Mouse (Mus musculus): ENCODE measurements around the gene Med20. TPM values are rescaled to one million over a fixed set of nuclear protein-coding genes. Genes with fewer than 3 reads are reported as not detected.
"Not testable (repeated sequence)": the region's sequence is repeated elsewhere in the genome, so short reads cannot be mapped to it uniquely, and the experiment has no call there.

Med20 gene
- total RNA-seq, 2 experiments from 2014 or later: 12.9 to 14.9 TPM

DNA sequence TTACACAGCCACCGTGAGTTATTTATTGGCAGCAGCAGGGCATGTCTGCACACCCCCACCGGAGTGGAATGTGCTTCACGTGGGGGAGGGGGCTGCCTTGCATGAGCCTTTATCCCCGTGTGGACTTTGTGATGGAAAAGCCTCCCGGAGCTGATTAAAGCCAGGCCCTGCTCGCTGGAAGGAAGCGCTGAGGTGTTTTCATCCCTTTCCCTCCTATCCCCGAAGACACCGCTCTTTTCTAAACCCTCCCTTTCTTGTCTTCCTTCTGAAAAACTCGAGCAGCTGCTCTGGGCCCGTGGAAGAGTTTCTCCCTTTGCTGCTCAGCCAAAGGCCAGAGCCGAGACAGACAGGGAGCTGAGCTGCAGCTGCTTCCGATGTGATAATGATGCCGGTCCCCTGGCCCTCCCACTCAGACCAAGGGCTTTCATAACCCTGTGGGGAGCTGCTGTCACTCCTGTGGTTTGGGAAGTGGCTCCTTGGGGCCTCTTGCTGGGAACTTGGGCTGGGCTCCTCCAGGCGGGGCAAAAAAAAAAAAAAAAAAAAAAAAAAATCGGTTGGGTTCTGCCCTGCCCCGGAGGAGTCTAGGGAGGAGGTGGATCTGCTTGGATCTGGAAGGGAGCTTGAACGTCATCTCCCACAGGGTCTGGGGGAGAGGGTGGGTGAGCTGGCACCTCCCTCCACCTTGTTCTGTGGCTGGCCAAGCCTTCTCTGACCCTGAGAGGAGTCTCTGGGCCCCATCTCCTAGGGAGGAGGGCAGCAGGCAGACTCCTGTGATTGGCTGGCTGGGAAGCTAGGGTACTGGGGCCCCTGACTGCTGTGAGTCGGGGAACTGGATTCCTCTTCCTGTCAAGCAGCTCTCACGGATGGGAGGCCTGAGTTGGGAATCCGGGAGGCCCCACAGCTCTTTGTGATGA lies 15.9 kb upstream of the Med20 start:
- intact Hi-C loops (cut with DNase I): loop anchor here (5.0 kb wide), 1 partner anchor 83 kb away; no protein-coding TSS in a partner anchor
- DNase-seq: peak; percentile 41

DNA sequence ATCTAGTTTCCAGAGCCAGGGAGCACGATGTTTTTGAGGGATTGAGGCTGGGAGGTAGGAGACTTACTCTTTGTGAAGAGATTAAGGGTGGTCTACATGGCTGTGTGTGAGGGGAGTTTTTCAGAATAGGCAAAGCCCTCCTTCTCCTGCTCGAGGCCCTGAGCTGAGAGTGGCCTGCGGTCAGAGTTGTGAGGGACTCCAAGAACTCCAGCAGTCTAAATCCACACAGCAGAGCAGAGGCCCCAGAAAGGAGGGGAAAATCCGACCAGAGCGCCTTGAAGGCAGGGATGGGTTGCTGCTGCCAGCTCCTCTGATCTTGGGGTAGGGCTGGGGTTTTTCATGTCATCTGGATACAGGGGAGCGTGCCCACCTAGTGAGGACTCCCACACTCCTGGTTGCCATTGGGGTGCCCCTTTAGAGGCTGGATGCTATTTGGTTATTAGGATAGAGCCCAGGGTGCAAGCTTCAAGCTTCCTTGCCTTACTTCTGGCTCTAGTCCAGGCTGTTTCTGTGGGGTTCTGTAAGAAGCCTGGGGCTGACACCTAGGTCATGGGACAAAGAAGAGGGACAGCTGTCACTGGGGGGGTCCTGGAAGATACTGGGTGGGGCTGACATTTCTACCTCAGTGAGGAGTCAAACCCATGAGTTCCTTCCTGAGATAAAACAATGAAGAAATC lies 15.1 kb upstream of the Med20 start:
- intact Hi-C loops (cut with DNase I): loop anchor here (5.0 kb wide), 1 partner anchor 84 kb away; no protein-coding TSS in a partner anchor
- DNase-seq: no peak

DNA sequence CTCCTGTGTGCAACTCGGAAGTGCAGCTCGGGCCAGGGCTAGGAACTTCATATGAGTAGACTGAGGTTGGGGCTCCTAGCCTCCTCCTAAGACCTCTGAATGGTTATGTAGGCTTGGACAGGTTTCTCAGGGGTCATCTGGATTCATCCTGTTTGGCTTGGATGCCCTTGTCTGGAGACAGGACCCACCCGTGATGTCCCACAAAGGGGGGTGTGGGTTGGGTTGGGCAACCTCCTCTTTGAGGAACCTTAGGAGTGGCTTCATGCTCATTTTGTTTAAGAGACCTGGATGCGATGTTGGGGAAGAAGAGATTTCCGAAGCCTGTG lies 14.6 kb upstream of the Med20 start:
- no peak for DNase-seq
- intact Hi-C loops (cut with DNase I): loop anchor here (5.0 kb wide), 1 partner anchor 85 kb away; no protein-coding TSS in a partner anchor

DNA sequence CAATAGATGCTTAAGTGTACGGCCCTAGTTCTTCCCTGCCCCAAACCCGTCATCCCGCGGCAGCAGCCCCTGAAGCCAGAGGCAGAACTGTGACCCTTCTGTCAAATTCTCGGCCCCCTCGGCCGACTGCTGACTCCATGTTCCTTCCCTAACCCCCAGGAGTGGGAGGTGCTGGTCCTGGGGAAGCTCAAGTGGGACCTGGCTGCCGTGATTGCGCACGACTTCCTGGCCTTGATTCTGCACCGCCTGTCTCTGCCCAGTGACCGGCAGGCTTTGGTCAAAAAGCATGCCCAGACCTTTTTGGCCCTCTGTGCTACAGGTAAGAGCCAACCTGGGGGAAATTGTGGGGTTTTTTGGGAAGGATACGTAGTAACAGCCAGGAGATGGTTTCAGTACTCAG lies 14.1 kb upstream of the Med20 start:
- intact Hi-C loops (cut with DNase I): loop anchor here (5.0 kb wide), 1 partner anchor 85 kb away; no protein-coding TSS in a partner anchor
- no peak for DNase-seq

DNA sequence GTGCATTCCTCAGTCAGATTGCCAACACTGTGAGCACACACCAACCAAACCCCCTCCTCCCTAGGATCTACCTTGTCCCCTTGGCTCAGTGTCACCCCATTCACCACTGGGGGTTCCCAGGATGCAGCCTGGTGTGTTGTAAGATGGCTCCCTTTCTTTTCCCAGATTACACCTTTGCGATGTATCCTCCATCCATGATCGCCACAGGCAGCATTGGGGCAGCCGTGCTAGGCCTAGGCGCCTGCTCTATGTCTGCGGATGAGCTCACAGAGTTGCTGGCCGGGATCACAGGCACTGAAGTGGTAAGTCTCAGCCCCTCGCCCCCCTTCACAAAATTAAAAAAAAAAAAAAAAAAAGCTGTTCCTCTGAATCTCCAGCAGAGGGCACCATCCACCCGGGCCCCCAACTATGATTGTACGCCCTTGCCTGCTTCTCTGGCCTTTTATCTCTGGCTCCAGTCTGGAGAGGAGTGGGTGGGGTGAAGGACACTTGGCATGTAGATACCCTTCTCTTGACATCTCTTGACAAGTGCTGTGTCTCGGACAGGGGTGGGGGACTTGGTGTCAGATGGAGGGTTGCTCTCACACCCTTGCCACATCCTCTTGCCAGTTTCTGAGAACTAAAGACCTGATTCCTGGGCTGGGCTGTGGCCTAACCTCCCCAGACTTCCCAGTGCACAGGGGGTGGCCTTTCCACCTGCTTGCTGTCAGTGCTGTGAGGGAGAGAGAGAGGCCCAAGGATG lies 13.4 kb upstream of the Med20 start:
- DNase-seq: no peak
- intact Hi-C loops (cut with DNase I): loop anchor here (5.0 kb wide), 1 partner anchor 86 kb away; no protein-coding TSS in a partner anchor

DNA sequence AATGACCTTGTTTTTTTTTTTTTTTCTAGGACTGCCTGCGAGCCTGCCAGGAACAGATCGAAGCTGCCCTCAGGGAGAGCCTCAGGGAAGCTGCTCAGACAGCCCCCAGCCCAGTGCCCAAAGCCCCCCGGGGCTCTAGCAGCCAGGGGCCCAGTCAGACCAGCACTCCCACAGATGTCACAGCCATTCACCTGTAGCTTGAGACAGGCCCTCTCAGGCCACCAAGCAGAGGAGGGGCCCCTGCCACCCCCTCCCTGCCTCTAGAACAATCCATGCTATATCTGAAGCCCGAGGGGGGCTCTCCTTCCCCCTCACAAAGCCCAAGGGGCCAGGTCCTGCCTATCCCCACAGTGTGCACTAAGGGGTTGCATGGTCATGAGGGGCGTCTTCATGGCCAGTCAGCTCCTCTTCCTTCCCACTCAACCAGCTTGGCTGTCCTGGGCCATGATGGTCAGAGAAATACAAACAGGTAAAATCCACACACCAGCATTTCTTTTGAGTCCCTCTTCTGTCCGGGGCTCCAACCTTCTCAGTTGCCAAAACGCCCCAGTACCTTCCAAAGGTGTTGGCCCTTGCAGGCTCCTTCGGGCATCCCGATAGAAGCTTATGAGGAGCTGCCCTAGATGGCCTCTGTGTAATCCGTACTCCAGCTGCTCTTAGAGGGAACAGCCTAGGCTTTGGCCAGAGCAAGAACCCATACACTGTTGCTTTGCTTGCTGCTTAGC lies 12.6 kb upstream of the Med20 start:
- intact Hi-C loops (cut with DNase I): loop anchor here (5.0 kb wide), 1 partner anchor 86 kb away; no protein-coding TSS in a partner anchor
- not testable (repeated sequence) for DNase-seq

DNA sequence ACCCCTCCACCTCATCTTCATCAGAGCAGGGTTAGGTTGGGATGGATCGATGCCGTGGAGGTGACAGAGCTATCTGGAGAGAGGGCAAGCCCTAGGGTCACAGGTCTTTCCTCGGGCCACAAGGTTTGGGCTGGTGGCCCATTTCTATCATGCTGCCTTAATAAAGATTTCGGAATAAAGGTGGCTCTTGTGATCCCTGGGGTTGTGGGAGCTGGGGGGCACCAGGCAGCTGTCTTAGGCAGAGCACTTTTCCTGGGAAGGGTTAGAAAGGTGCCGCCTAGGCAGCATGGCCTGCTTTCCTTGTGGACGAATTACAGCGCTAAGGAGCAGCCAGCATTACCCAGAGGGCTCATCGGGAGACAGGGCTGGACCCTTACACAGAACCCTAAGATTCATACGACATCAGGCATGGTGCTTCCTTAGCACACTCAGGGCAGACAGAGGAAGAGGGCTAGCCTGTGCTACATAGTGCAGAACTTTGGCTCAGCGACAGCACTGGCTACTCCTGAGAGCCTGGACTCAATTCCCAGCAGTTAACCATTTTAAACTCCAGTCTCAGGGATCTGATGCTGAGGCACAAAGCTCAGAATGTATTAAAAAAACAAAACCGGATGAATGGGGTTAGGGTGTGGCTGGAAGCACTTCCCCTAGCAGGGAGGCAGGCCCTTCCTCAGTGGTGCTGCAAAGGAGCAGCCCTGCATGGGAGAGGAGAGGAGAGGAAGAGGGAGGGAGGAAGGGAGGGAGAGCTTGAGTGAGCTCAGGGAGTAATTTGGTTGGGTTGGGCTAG lies 11.7 kb upstream of the Med20 start:
- intact Hi-C loops (cut with DNase I): loop anchor here (5.0 kb wide), 1 partner anchor 87 kb away; no protein-coding TSS in a partner anchor
- no peak for DNase-seq

DNA sequence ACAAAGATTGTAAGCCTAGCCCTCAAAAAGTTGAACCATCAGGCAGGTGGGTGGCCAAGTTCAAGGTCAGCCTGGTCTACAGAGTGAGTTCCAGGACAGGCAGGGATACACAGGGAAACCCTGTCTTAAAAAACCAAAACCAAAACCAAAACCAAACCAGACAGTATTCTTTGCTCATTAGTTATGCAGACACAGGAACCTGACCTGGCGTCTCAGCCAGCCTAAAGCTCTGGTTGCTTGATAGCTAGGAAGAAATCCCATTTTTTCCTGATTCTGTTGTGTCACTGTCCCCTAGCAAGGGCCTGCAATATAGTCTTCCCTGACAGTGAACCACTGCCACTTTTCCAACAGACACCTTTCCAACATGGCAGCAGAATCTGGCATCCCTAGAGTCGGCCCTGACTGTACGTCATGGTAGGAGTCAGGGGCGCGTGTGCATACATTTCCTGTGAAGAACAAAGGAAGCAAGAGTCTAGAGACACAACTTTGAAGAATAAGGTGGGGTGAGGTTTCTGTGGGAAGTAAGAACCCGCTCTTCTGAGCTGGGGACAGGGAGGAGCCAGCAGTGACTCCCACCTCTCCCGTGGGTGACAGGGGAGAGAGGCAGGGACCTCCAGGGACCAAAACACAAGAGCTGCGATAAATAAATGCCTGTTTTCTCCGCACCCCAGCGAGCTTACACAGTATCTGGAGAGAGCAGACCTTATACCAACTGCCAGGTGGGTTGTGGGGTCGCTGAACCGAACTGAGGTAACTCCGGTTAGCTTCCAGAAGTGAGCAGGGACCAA lies 10.6 kb upstream of the Med20 start:
- intact Hi-C loops (cut with DNase I): no loop called here
- DNase-seq: no peak

DNA sequence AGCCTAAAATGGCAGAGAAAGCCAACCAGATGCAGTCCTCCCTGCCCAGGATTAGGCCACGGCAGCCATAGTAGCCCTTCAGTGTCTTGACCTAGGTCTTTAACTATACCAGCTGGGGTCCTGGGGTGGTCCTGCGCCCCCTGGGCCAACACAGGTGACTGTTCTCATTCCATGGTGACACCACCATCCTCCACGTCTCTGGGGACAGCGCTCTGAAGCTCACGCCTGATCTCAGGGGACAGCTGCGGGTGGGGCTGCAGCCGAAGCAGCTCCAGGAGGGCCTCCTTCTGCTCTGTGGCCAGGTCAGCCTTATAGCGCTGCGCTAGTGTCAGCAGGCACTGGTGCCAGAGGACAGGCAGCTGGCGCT lies 10.0 kb upstream of the Med20 start:
- intact Hi-C loops (cut with DNase I): no loop called here
- no peak for DNase-seq

DNA sequence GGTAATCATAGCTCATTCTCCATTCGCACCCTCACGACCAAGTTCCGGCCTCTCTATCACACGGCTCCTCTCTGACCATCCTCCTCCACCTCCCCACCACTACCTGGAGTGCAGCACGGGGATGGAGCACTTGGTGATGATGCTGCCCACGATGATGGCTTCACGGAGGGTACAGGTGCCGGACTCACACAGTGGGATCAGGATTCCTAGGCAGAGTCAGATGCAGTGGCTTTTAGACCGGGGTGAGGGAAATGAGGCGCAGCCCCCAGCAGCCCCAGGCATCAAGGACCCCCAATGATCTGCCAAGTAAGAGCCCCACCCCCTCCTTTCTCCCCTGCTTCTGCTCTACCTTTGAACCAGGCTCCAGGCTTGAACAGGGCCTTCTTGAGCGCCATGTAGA lies 9.1 kb upstream of the Med20 start:
- no peak for DNase-seq
- intact Hi-C loops (cut with DNase I): no loop called here

DNA sequence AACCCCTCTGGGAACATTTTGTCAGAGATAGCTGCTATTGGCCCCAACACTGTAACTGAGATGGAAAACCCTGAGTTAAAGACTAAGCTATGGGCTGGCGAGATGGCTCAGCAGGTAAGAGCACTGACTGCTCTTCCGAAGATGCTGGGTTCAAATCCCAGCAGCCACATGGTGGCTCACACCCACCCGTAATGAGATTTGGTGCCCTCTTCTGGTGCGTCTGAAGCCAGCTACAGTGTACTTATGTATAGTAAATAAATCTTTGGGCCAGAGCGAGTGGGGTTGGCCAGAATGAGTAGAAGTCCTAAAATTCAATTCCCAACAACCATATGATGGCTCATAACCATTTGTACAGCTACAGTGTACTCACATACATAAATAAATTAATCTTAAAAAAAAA lies 5.2 kb upstream of the Med20 start:
- DNase-seq: no peak
- intact Hi-C loops (cut with DNase I): no loop called here

DNA sequence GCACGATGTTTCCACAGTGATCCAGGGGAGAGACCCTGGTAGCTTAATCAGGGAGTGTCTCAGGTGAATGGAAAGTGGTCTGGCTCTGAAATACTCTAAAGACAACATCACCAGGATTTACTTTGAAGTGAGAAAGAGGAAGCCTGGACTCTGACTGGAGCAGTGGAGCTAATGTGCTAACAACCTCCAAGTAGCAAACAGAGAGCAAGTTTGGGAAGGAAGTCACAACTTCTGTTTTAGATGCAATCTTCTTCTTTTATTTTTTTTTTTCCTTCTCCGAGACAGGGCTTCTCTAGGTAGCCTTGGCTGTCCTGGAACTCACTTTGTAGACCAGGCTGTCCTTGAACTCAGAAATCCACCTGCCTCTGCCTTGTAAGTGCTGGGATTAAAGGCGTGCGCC lies 2.2 kb upstream of the Med20 start:
- no peak for DNase-seq
- intact Hi-C loops (cut with DNase I): no loop called here

DNA sequence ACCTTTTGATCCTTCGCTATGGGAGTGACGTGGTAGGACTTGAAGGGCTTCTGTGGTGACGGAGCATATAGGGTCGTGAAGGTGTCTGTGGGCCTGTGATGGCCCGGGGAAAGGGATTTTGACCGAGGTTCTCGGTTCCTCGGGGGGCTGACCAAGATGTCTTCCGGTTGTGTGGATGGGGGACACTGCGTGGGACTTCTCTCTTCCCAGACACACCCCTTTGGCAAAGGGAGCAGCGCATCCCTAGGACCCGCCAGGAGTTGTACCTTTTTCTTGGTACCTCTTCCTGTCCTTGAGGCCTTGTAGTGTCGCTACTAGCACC lies 240 bp downstream of the Med20 start:
- DNase-seq: no peak
- intact Hi-C loops (cut with DNase I): loop anchor here (5.0 kb wide), 1 partner anchor 66 kb away; no protein-coding TSS in a partner anchor

DNA sequence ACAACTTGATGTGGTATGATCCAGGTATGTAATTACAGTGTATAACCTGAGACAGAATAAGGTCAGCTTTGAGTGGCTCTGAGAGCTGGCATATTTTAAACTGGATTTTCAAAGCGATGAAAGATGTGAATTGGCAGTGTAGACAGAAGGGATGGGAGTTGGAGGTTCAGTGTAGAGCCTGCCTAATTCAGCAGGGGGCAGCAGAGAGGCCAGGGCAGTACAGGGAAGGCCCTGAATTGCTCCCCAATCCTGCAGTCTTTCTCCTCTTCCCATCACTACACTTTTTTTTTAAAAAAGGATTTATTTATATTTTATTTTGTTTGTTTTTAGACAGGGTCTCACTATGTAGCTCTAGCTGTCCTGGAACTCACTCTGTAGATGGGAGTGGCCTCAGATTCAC lies 2.6 kb downstream of the Med20 start:
- no peak for DNase-seq
- intact Hi-C loops (cut with DNase I): loop anchor here (5.0 kb wide), 1 partner anchor 63 kb away; no protein-coding TSS in a partner anchor

DNA sequence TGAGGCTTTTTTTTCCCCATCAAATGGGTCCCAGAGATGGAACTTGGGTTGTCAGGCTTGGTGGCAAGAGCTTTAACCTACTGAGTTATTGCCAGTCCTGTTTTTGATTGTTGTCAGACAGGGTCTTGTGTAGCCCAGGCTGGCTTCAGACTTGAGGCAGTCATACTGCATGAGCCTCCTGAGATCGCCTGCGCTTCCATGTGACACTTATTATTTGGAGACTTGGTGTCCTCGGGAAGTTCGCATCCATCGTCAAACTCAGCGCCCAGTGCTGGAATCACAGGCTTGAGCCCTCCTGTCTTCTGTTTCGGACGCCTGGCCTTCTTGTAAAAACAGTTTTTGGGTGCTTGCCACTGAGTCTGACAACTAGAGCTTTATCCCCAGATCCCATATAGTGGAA lies 4.7 kb downstream of the Med20 start:
- intact Hi-C loops (cut with DNase I): no loop called here
- DNase-seq: no peak

DNA sequence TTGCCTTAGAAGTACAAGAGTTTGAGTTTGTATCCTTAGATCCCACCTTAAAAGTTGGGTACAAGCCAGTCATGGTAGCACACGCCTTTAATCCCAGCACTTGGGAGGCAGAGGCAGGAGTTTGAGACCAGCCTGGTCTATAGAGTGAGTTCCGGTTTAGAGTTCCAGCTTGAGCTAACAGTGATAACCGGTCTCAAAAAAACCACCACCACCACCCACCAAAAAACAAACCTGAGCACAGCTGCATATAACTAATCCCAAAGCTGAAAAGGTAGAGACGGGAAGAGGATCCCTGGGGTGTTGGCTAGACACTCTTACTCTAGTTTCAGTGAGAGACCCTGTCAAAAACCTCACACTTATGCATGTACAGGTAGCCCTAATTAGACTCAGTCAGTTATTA lies 5.3 kb downstream of the Med20 start:
- no peak for DNase-seq
- intact Hi-C loops (cut with DNase I): no loop called here

DNA sequence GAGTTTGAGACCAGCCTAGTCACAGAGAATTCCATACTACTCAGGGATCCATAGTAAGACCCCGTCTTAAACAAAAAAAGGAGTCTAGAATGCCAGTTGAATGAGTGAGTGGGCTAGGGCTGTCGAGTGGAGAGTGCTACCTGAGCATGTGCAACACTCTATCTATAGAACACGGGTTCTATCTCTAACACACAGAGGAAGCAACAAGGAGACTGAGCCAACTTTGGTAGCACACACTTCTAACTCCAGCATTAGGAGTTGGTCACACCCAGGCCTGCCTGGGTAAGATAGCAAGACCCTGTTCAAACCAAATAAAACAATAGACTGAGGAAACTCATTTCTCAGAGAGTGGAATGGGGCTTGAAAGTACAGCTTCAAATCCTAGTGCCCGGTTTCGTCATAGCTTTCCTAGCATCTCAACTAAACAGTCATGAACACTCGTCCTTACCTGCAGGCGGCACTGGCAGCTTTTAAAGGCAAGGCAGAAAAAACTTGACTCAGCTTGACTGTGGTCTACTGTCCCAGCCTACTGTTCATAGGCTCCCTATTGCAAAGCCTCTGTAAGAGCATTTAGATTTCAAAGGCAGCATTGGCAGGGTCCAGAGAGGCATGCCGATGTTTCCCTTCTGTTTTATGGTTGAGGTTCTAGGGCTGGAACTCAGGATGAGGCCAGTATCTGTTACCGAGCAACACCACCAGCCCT lies 6.4 kb downstream of the Med20 start:
- DNase-seq: no peak
- intact Hi-C loops (cut with DNase I): no loop called here

Measured in gastrocnemius, postnatal 36 days (tissue).